Mouse (Mus musculus) spleen, postnatal 36 days (tissue): ENCODE measurements at regions not wholly inside any gene's neighbourhood (a gene's known extent, or its start where the extent isn't known, plus 50 kb on each side); places are given as distances from the start of the nearest gene placed in this dataset.
A peak's percentile ranks its signal among the peaks of the same experiment; 100 is the strongest.

ENCODE experiments used
- DNase-seq, 2 experiments: peaks; one replicate each; pipeline ENCODE4 v3.0.0; 2022; ENCODE audit warnings: low spot score in 2 of 2, mixed read lengths in 1 of 2

DNA sequence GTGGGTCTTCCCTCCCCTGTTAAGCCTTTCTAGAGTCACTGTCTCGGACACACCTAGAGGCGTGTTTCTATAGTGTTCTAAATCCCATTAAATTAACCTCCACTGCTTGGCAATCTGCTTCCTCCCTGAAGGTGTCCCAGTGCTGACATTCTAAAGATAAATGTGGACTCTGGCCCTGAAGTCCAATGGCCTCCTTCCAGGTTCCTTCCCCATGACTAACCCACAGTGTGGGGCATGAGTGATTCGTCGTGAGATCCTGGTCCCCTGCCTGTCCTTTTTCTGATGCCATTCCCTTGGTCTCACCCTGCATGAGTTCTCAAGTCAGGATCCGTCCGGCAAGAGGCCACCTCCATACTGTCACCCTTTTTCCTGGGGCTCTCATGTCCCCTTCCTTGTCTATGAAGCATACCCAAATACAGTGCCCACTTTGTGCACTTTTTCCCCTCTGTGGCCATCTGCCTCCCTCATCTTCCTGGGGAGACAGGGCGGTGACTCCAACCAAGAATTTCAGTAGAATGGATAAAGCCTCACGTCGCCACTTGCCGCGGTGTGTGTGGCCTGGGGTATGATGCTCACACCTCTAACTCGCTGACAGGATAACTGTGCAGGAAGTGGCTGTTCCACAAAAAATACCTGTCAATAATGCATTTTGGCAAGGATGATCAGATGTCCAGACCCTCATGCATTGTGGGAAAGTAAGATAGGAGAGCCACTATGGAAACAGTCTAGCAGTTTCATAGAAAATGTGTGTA is 152.9 kb downstream of the Gm9376 start:
- DNase-seq: no peak

DNA sequence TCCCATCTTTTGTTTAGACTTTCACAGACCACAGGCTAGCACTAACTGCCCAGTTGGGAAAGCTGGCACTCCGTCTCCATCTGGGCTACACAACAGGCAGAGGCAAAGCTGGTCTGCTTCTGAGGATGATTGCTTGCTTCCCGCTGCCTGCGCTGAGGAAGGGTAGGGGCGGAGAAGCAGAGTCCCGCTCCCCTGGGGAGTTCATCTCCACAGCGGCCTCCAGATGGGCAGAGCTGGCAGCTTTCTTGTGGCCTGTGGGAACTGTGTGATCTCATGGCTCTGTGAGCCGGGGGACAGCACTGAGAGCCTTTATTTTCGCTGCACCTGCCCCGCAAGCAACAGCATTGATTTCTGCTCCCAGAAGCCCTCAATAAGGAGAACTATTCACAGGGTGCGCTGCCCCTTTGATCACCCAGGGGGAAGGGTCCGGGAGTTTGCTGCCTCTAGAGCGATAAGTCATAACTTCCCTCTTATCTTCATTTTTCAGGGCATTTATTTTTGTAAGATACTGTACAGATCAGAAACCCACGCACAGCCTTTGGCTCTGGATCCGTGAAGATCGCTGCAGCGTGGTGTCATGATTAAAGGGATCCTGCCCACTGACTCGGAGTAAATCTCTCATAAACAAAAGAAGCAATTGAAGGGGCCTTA is 155.7 kb downstream of the Gm9376 start:
- DNase-seq: no peak

DNA sequence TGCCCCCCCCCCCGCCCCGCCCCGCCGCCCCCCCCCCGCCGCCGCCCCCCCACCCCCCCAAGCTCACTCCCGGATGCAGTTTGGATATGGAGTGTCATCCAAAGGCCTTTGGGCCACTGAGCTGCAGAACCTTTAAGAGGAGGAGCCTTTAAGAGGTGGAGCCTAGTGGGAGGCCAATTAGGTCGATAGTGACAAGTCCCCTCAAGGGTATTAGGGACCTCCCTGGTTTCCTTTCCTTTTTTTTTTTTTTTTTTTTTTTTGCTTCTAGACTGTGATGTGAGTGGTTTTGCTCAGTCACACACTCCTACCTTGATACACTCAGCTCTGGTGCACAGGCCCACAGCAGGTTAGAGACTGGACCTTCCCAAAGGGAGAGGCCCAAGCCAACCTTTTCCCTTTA is 156.5 kb downstream of the Gm9376 start:
- peak in 1 of 2 experiments; percentile 11 for DNase-seq

DNA sequence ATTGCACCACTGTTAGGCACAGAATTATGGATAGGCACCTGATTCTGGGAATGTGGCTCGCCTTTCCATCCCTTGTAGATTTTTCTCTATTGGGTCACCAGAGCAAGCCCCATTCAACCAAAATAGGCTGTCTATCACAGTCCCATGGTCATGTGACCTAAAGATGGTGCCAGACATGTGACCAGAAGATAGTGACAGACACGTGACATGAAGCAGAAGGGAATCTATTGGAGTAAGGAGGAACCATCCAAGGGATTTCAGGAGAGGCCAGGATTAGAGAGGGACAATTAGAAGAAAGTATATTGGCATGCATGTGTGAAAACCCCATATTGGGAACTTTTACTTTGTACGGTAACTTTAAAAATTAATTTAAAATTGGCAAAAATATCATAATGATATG is 159.8 kb downstream of the Gm9376 start:
- no peak for DNase-seq

DNA sequence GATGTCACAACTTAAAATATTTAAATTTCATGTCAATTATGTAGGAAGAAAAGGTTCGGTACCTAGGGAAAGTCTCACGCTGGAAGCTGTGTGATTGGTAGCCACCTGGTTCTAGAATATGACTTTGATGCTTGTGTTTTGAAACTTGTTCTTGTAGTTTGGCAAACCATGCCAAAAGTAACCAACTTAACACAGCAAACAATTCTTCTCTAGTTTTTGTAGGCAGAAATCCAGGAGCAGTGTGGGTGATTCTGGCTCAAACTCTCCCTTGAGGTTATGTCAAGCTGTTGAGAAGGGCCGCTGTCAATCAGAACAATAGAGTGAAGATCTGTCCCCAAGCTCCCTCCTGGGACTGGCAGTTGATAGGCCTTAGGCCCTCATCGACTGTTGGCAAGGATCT is 163.5 kb downstream of the Gm9376 start:
- no peak for DNase-seq

DNA sequence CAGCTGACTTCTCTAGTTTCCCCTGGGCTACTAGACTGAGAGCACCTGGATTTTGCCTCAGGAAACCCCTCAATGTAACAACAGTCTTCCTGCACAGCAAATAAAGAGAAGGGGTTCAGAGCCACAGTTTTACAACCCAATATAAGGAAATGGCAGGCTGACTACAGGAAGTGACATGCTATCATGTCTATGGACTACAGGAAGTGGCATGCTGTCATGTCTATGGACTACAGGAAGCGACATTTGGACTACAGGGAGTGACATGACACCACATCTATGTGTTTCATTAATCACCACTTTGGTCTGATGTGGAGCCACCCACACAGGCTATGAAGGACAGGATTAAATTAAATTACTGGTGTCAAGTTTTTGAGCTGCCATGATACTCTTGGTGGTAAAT is 164.0 kb downstream of the Gm9376 start:
- DNase-seq: no peak

DNA sequence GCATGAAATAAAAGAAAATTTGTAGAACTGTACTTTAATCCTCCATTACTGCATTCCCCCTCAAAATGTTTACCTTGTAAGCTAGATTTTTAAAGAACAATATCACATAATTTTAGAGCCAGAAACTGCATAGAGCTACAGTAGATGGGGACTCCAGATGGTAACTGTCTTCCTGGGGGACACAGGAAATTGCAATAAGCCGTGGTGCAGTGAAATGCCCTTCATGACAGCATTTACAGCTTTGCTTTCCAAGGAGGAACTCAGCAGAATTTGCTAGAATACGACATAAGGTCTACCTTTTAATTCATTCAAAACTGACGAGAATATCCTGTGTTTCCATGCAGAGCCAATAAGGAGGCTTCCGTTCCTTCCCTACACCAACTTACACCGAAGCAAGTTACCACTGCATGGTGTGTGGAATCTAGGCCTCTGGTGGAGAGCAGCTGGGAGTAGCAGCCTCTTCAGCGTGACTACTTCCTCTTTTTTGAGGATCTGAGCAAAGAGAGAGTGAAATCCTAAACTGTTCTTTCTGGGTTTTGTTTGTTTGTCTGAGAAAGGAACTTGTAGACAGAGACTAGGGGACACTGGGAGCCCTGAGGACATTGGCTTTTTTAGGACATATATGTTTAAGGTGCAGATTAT is 164.6 kb downstream of the Gm9376 start:
- no peak for DNase-seq
